Mouse (Mus musculus) urinary bladder, postnatal 14 days (tissue): ENCODE data around the gene AA792892.
"Not testable (repeated sequence)": the region's sequence is repeated elsewhere in the genome, so short reads cannot be mapped to it uniquely, and the experiment has no call there.

Source experiments
- DNase-seq: peaks from one replicate; pipeline ENCODE4 v3.0.0; 2021; ENCODE audit warnings: low spot score

Gene AA792892

GRCm38 (mm10) chr5:94339449-94339848, at the start of gene AA792892:
Gene AA792892 (plus strand): TSS chr5:94339749.
- not testable (repeated sequence) for DNase-seq

- DNase-seq: not testable (repeated sequence)
Measured at GRCm38 (mm10) chr5:94306696-94307095, 32.9 kb upstream of the AA792892 start, which contains the start of gene A430089I19Rik. Gene A430089I19Rik (minus strand): TSS chr5:94306796.

- not testable (repeated sequence) for DNase-seq
Measured at GRCm38 (mm10) chr5:94314135-94314534, 25.4 kb upstream of the AA792892 start, which contains the start of gene Gm6502. Gene Gm6502 (plus strand): TSS chr5:94314435.
